Mouse (Mus musculus) limb, embryonic 13.5 days (tissue): ENCODE measurements at regions not wholly inside any gene's neighbourhood (a gene's known extent, or its start where the extent isn't known, plus 50 kb on each side); places are given as distances from the start of the nearest gene placed in this dataset.
A peak's percentile ranks its signal among the peaks of the same experiment; 100 is the strongest.
"Not testable (repeated sequence)": the region's sequence is repeated elsewhere in the genome, so short reads cannot be mapped to it uniquely, and the experiment has no call there.

ENCODE experiments used
- ATAC-seq: fragments of 200-750 bp; cut with Nextera tagmentation; 2 replicates; pipeline ENCODE4 v1.8.0; 2017; ENCODE audit warnings: low read depth, moderate number of reproducible peaks, moderate TSS enrichment; ENCODE audit not compliant: low FRiP score
- H3K27ac ChIP-seq: fragments of 300-500 bp; sonication (generic); 2 replicates; pipeline ENCODE4 v1.5.1; 2015; ENCODE audit warnings: inconsistent platforms, mild to moderate bottlenecking, moderate library complexity
- H3K27me3 ChIP-seq: fragments of 300-500 bp; sonication (generic); 2 replicates; pipeline ENCODE4 v1.6.1; 2015; ENCODE audit warnings: mild to moderate bottlenecking, inconsistent platforms
- H3K36me3 ChIP-seq: fragments of 300-500 bp; sonication (generic); 2 replicates; pipeline ENCODE4 v1.6.1; 2015; ENCODE audit warnings: inconsistent platforms, mild to moderate bottlenecking, moderate library complexity
- H3K4me1 ChIP-seq: fragments of 300-500 bp; sonication (generic); 2 replicates; pipeline ENCODE4 v1.6.1; 2015; ENCODE audit warnings: inconsistent platforms
- H3K4me2 ChIP-seq: fragments of 300-500 bp; sonication (generic); replicated peaks from 2 replicates; pipeline ENCODE4 v1.6.1; 2015; ENCODE audit warnings: inconsistent platforms, mild to moderate bottlenecking, moderate library complexity
- H3K4me3 ChIP-seq: fragments of 300-500 bp; sonication (generic); 2 replicates; pipeline ENCODE4 v1.5.1; 2015; ENCODE audit warnings: moderate library complexity, mild to moderate bottlenecking, inconsistent platforms
- H3K9ac ChIP-seq: fragments of 300-500 bp; sonication (generic); 2 replicates; pipeline ENCODE4 v1.6.1; 2015; ENCODE audit warnings: mild to moderate bottlenecking, inconsistent platforms
- H3K9me3 ChIP-seq: fragments of 300-500 bp; sonication (generic); 2 replicates; pipeline ENCODE4 v1.6.1; 2016; ENCODE audit warnings: inconsistent platforms
- WGBS: fragments of 180-500 bp; shearing (Covaris S2); methylation state at CpG from one replicate; pipeline ENCODE4 v1.1.7; 2015; 5-methylcytosine and 5-hydroxymethylcytosine counted together

DNA sequence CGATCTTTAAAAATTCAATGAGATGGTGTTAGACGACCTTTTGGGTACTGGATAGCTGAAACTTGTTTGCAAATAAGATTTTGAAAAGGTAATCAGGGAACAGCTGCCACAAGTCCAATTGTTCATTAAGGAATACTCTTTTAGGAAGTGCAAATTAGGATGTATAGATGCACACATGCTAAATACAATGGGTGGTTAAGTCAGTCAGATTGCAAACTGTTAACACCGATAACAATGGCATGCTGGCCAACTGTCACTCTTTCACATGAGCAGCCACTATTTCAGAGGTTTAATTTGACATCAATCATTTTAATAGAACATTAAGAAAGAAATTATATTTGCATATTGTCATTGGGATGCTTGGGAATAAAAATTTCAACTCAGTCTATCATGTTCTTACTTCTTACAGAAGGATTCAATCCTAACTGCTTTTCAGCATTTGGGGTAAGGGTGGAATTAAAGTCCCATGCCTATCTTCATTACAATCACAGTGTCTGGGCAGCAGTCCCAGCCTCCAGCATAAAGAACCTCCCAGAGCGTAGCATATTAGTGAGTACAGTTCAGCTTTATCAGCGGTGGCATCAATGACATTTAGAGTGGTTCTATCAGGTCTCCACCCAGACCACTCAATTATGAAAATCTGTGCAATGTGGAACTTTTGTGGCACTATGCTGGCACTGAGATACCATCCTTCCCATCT, 385.8 kb upstream of the Slc39a10 start:
- Histone ChIP-seq H3K9ac (no peak overlapping the region), H3K4me3 (no peak overlapping the region), H3K36me3 (no peaks in the 10 kb centered on the region), H3K4me1 (no peaks in the 10 kb centered on the region), H3K9me3 (no peaks in the 10 kb centered on the region), H3K27me3 (peaks cover 6% of the 10 kb centered on the region; the same call in 1 of the 2 replicates), H3K4me2 (no peak overlapping the region), H3K27ac (no peak overlapping the region)
- no peak for ATAC-seq
- 80% methylated on average over 5 of the region's 5 CpGs for WGBS

DNA sequence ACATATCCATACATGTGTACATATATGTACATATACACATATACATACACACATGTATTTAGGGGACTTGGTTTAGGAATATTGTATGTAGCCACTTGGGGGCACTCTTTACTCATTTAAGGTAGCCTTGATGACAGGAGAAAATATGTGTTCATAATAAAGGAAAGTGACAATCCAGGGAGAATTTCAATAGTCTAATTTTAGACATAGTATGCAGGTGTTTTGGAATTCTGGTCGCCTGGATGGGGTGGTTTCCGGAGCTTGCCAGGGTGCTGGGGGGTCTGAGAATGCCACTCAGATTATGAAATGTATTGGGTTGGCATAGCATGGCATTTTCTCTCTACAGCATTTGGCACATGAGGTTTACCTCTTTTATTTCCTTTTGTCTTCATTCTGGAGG, 385.2 kb upstream of the Slc39a10 start:
- Histone ChIP-seq H3K27ac (no peak overlapping the region), H3K9me3 (no peaks in the 10 kb centered on the region), H3K9ac (no peak overlapping the region), H3K27me3 (peaks cover 6% of the 10 kb centered on the region; the same call in 1 of the 2 replicates), H3K4me3 (no peak overlapping the region), H3K4me1 (no peaks in the 10 kb centered on the region), H3K36me3 (no peaks in the 10 kb centered on the region), H3K4me2 (no peak overlapping the region)
- WGBS: 4% methylated on average over 2 of the region's 2 CpGs
- ATAC-seq: 0 out of 2 replicates have a peak, but pooled peaks have one; percentile 59

- no peaks in the 10 kb centered on the region for H3K36me3 ChIP-seq
- no peak for ATAC-seq
- H3K4me1 ChIP-seq: no peaks in the 10 kb centered on the region
- no peak overlapping the region for H3K9ac ChIP-seq
- no peak overlapping the region for H3K4me2 ChIP-seq
- no peaks in the 10 kb centered on the region for H3K27me3 ChIP-seq
- no peaks in the 10 kb centered on the region for H3K9me3 ChIP-seq
- no peak overlapping the region for H3K4me3 ChIP-seq
- H3K27ac ChIP-seq: no peak overlapping the region
Observed at GRCm38 (mm10) chr1:47272131-47272530, 379.5 kb upstream of the Slc39a10 start.

DNA sequence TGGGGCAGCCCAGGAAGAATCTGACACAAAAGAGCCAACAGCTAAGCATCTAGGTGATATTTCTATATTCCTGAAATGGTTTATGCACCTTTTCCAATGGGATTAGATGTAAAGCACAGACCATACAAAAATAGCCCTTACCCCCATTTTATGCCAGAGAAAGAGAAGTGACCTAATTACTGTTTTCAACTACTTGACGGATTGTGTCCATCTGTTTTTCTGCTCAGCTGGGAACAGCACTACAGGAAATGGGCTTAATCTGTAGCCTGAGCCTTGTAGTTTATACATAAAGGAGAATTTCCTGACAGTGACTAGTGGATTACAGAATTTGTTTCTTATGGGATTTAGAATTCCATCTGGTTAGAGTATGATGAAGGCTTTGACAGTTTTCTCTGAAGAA, 371.0 kb upstream of the Slc39a10 start:
- H3K9ac ChIP-seq: no peak overlapping the region
- no peaks in the 10 kb centered on the region for H3K9me3 ChIP-seq
- H3K4me3 ChIP-seq: no peak overlapping the region
- no peaks in the 10 kb centered on the region for H3K36me3 ChIP-seq
- no peak overlapping the region for H3K4me2 ChIP-seq
- H3K4me1 ChIP-seq: no peaks in the 10 kb centered on the region
- no peak for ATAC-seq
- no peak overlapping the region for H3K27ac ChIP-seq
- no peaks in the 10 kb centered on the region for H3K27me3 ChIP-seq
- 17% methylated on average over 1 of the region's 1 CpGs for WGBS

DNA sequence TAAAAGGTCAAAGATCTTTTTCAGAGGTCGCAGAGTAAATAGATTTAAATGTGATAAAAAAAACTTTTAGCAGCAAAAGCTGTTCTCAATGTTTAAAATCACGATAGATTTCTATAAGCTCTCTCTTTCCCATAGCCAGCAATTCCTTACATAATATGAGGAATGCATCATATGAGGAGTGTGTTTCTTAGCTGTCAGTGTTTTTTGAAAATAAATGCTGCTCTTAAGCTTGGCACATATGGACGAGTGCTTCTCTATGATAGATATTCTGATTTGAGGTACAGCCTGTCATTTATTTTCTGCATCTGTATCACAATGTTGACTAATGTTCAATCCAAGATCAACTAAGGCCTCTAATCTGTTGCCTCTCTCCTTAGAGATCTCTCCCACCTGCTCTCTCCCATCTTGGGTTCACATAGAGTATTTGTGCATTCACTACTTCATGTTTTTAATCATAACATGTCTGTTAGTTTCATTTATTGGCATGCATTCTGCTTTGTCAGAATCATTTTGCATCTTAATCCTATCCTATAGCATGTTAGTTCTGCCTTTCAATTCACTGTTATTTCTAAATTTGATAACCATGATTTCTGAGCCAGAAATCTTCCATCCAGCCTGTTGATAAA, 369.0 kb upstream of the Slc39a10 start:
- no peaks in the 10 kb centered on the region for H3K36me3 ChIP-seq
- H3K9me3 ChIP-seq: no peaks in the 10 kb centered on the region
- no peak overlapping the region for H3K4me3 ChIP-seq
- no peaks in the 10 kb centered on the region for H3K27me3 ChIP-seq
- no peak overlapping the region for H3K9ac ChIP-seq
- no peak overlapping the region for H3K27ac ChIP-seq
- no peaks in the 10 kb centered on the region for H3K4me1 ChIP-seq
- WGBS: 79% methylated on average over 3 of the region's 3 CpGs
- ATAC-seq: no peak
- H3K4me2 ChIP-seq: no peak overlapping the region

DNA sequence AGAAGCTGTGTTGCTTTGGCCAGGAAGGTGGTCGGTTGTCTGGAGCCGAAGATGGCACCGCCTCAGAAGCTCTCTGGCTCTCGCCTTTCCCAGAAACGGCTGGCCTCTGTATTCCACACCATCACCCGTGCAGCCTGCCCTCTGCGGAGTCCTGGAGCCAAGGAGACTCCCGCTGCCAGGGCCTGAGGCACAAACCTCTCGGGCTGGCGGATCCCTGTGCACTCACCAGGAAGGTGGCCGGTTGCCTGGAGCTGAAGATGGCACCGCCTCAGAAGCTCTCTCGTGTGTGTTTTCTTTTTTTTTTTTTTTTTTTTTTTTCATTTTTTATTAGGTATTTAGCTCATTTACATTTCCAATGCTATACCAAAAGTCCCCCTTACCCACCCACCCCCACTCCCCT, 358.1 kb upstream of the Slc39a10 start:
- not testable (repeated sequence) for H3K9ac ChIP-seq, H3K27me3 ChIP-seq, H3K9me3 ChIP-seq, H3K36me3 ChIP-seq, H3K4me3 ChIP-seq, H3K4me2 ChIP-seq, H3K27ac ChIP-seq, ATAC-seq, H3K4me1 ChIP-seq
- WGBS: 84% methylated on average over 13 of the region's 13 CpGs

DNA sequence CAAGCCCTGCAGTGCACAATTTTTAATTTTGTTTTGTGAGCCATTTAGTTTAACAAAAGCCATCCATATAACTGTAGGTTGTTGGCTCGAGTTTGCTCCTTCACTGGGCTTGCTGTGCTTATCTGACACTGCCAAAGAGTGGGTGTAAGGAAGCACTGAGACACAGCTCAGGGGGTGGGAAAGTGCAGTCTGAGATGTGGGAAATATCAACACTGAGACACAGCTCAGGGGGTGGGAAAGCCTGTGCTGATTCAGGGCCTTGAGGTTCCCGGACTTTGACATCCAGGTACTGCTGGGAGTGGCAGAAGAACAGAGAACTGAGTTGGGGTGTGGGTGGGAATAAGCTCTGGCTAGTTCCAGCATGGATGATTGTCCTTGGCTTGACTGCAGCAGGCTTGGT, 324.4 kb upstream of the Slc39a10 start:
- H3K9me3 ChIP-seq: no peaks in the 10 kb centered on the region
- no peaks in the 10 kb centered on the region for H3K36me3 ChIP-seq
- WGBS: 69% methylated on average over 2 of the region's 2 CpGs
- no peaks in the 10 kb centered on the region for H3K27me3 ChIP-seq
- no peak overlapping the region for H3K4me3 ChIP-seq
- no peak overlapping the region for H3K4me2 ChIP-seq
- H3K27ac ChIP-seq: no peak overlapping the region
- H3K9ac ChIP-seq: no peak overlapping the region
- no peaks in the 10 kb centered on the region for H3K4me1 ChIP-seq
- ATAC-seq: no peak

DNA sequence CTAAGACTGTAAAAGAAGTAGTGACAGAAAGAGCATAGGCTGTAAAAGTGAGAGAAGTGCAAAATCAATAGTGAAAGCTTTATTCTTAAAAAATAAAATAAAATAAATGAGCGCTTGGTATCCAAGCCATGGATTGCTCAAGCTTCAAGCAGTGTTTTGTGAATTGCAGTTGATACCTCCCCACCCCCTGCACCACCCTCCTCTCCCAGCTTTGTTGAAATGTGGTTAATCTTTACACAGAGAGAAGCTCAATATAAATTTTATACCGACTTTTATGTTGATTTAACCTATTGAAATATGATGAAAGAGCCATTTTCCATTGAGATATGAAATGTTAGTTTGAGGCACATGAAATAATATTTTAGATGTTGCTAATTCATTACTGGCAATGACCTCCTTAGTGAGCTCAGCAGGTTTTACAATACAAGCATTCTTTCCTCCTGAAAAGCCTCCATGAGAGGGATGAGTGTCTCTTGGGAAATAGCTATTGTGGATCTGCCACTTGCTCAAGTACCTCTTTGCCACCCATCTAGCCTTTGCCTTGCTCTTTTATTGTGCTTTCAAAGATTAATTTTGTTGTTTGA, 323.9 kb upstream of the Slc39a10 start:
- Histone ChIP-seq H3K9me3 (no peaks in the 10 kb centered on the region), H3K4me2 (no peak overlapping the region), H3K27me3 (no peaks in the 10 kb centered on the region), H3K9ac (no peak overlapping the region), H3K36me3 (no peaks in the 10 kb centered on the region), H3K27ac (no peak overlapping the region), H3K4me3 (no peak overlapping the region), H3K4me1 (no peaks in the 10 kb centered on the region)
- no peak for ATAC-seq
- WGBS: 73% methylated on average over 2 of the region's 2 CpGs

GRCm38 (mm10) chr1:47213476-47213875, 320.8 kb upstream of the Slc39a10 start:
- Histone ChIP-seq H3K4me3 (no peak overlapping the region), H3K27ac (no peak overlapping the region), H3K9ac (no peak overlapping the region), H3K4me1 (no peaks in the 10 kb centered on the region), H3K9me3 (no peaks in the 10 kb centered on the region), H3K4me2 (no peak overlapping the region), H3K27me3 (no peaks in the 10 kb centered on the region), H3K36me3 (no peaks in the 10 kb centered on the region)
- WGBS: 75% methylated on average over 5 of the region's 5 CpGs
- ATAC-seq: no peak

DNA sequence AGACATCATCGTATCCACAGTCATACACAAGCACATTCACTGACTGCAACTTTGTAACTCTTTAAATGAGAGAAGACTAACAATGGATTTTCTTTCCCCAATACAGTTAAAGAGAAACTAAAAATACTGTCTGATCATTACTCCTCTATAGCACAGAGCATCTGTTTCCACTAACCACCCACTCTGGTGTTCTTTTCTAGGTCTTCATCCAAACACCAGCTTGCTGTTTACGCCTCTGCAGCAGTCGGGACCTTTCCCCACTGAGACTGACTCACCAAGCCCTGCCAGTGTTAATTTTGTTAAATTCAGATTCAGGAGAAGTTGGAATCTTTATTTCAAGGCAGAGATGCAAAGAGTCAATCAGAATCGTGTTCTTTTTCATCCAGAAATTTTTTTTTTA, 300.3 kb upstream of the Slc39a10 start:
- no peak for ATAC-seq
- Histone ChIP-seq H3K36me3 (no peaks in the 10 kb centered on the region), H3K27ac (no peak overlapping the region), H3K4me3 (no peak overlapping the region), H3K27me3 (no peaks in the 10 kb centered on the region), H3K9me3 (no peaks in the 10 kb centered on the region), H3K9ac (no peak overlapping the region), H3K4me1 (no peaks in the 10 kb centered on the region), H3K4me2 (no peak overlapping the region)
- 81% methylated on average over 4 of the region's 4 CpGs for WGBS

DNA sequence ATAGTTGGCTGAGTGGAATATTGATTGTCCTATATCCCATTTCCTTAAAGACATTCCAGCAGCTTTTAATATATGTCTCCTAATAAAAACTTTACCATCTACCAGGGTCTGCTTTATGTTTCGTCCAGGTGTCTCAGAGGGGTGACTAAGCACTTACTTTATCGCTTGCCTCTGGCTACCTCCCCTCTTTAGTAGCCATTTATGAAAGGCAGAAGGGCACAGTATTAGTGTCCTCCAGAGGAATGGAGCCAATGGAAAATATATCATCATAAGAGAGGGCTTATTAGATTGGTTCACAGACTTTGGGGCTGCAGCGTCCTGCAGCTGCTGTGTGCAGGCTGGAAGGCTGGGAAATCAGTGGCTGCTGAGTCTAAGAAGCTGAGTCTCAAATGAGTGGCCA, 271.8 kb upstream of the Slc39a10 start:
- Histone ChIP-seq H3K4me2 (no peak overlapping the region), H3K27me3 (no peaks in the 10 kb centered on the region), H3K4me1 (peaks cover 14% of the 10 kb centered on the region; the same call in 1 of the 2 replicates), H3K4me3 (no peak overlapping the region), H3K27ac (no peak overlapping the region), H3K36me3 (no peaks in the 10 kb centered on the region), H3K9me3 (no peaks in the 10 kb centered on the region), H3K9ac (no peak overlapping the region)
- 16% methylated on average over 3 of the region's 3 CpGs for WGBS
- peak; percentile 94 for ATAC-seq

- Histone ChIP-seq H3K9ac (no peak overlapping the region), H3K27me3 (no peaks in the 10 kb centered on the region), H3K36me3 (no peaks in the 10 kb centered on the region), H3K4me3 (no peak overlapping the region), H3K4me2 (no peak overlapping the region), H3K27ac (no peak overlapping the region), H3K4me1 (peaks cover 14% of the 10 kb centered on the region; the same call in 1 of the 2 replicates), H3K9me3 (no peaks in the 10 kb centered on the region)
- peak; percentile 84 for ATAC-seq
- WGBS: 57% methylated on average over 1 of the region's 1 CpGs
Observed at GRCm38 (mm10) chr1:47163808-47164410, 271.3 kb upstream of the Slc39a10 start.
